10 mouse cellular contexts compared by ENCODE assay signal in genomic region chr1:193261897-193262548, GRCm38 (mm10). TPM values are rescaled to one million over a fixed set of nuclear protein-coding genes. Genes with fewer than 3 reads are reported as not detected.
DNase-seq lines count a peak whose midpoint lies in the region; ATAC-seq and TF ChIP-seq lines count a peak whose summit lies in the region.
"Had no signal": no experiment of that assay in that cellular context is flagged by ENCODE, and none has a peak within 500 bp of the region (broad histone marks: within the 10 kb centered on the region; RNA-seq: fewer than 3 reads in every experiment).

No protein-coding gene starts in this region.

- H3K4me3 ChIP-seq in spleen, adult 2 months (ENCODE audit: extremely low read depth, insufficient read depth, insufficient read length) = no peak overlapping the region
- H3K4me3 ChIP-seq in kidney, embryonic 15.5 days (replicated peaks) = no peak overlapping the region
- H3K4me3 ChIP-seq: limb, embryonic 12.5 days had no signal

- WGBS in spleen, adult 2 months = 61% methylated on average over 7 of the region's 7 CpGs
- 63% methylated on average over 7 of the region's 7 CpGs for WGBS in kidney, embryonic 15.5 days

- H3K27me3 ChIP-seq in spleen, adult 2 months (ENCODE audit: control insufficient read depth, insufficient read depth, low read length) = no peaks in the 10 kb centered on the region
- H3K27me3 ChIP-seq in kidney, embryonic 15.5 days = no peaks in the 10 kb centered on the region
- H3K27me3 ChIP-seq: limb, embryonic 12.5 days had no signal

- no peaks in the 10 kb centered on the region for H3K9me3 ChIP-seq in kidney, embryonic 15.5 days (replicated peaks)
- H3K9me3 ChIP-seq: limb, embryonic 12.5 days had no signal

- peaks cover 5% of the 10 kb centered on the region; the same call in 1 of the 2 replicates for H3K4me1 ChIP-seq in spleen, adult 2 months (ENCODE audit: control insufficient read depth, insufficient read depth, insufficient read length)
- 0 out of 2 replicates have a peak, but pooled peaks cover 10% of the 10 kb centered on the region for H3K4me1 ChIP-seq in kidney, embryonic 15.5 days

- no peak overlapping the region for H3K9ac ChIP-seq in kidney, embryonic 15.5 days
- H3K9ac ChIP-seq: limb, embryonic 12.5 days had no signal

- ATAC-seq in kidney, embryonic 15.5 days (replicated peaks; ENCODE audit: low FRiP score) = peak; percentile 58; the same call in 1 of the 2 replicates

- TF ChIP-seq CTCF in spleen, adult 2 months (IDR thresholded peaks at IDR 0.05; ENCODE audit: extremely low read depth, insufficient read depth, insufficient read length, insufficient replicate concordance) = no peak

- no peak overlapping the region for H3K4me2 ChIP-seq in kidney, embryonic 15.5 days
- H3K4me2 ChIP-seq: limb, embryonic 12.5 days had no signal

- DNase-seq in adrenal gland, postnatal 10 days = peak; percentile 35
- no peak for DNase-seq in adrenal gland, adult 8-10 months
- no peak for DNase-seq in spleen, adult 2 months (ENCODE audit: low read depth in 1 of 2, low spot score in 2 of 2)
- DNase-seq in spleen, adult 12 weeks (ENCODE audit: low spot score) = no peak
- DNase-seq in skeletal muscle tissue, adult 2 months (ENCODE audit: low read depth, low spot score) = peak; percentile 73
- no peak for DNase-seq in embryo, embryonic 11 days
- DNase-seq in MN1 (ENCODE audit: low spot score) = no peak
- DNase-seq: midbrain, embryonic 14.5 days had no signal

- TF ChIP-seq POLR2A in spleen, adult 2 months (IDR thresholded peaks at IDR 0.05; ENCODE audit: low read depth, low read length) = no peak

- peak overlapping the region; percentile 40 for H3K27ac ChIP-seq in spleen, adult 2 months (ENCODE audit: insufficient read depth, low read length)
- peak overlapping the region; percentile 77 for H3K27ac ChIP-seq in kidney, embryonic 15.5 days
- H3K27ac ChIP-seq: limb, embryonic 12.5 days had no signal

- no peaks in the 10 kb centered on the region for H3K36me3 ChIP-seq in spleen, adult 2 months (ENCODE audit: control insufficient read depth, insufficient read depth, low read length)
- no peaks in the 10 kb centered on the region for H3K36me3 ChIP-seq in kidney, embryonic 15.5 days
- H3K36me3 ChIP-seq: limb, embryonic 12.5 days had no signal

RNA-seq across cellular contexts. Expression of gene Hsd11b1, which starts 1.9 kb away (rescaled TPM):
- 100 to 1,000 TPM in 1 of 2 experiments, 10 to 100 TPM in 1; 47.9 to 110 TPM for total RNA-seq in adrenal gland, postnatal 10 days (2021)
- 10 to 100 TPM; 58.1 to 94.0 (median 71.6) TPM for total RNA-seq in adrenal gland, adult 8-10 months (2022)
- 32.9 and 33.5 TPM in 2 replicates for polyA plus RNA-seq in spleen, adult 2 months (2012; rRNA removed)
- 1.5 TPM in 2 replicates for polyA plus RNA-seq in kidney, embryonic 15.5 days (2015; fragmentation: Nextera tagmentation; extraction: Ambion mirVana)

RNA-seq across cellular contexts. Expression of gene G0s2, which starts 11.0 kb away (rescaled TPM):
- 100 to 1,000 TPM; 138 to 255 TPM for total RNA-seq in adrenal gland, postnatal 10 days (2021)
- total RNA-seq in adrenal gland, adult 8-10 months (2022) = 10 to 100 TPM; 48.8 to 85.1 (median 74.4) TPM
- 60.8 and 66.5 TPM in 2 replicates for polyA plus RNA-seq in spleen, adult 2 months (2012; rRNA removed)
- polyA plus RNA-seq in kidney, embryonic 15.5 days (2015; fragmentation: Nextera tagmentation; extraction: Ambion mirVana) = 28.6 and 37.1 TPM in 2 replicates

RNA-seq across cellular contexts. Expression of gene Lamb3, which starts 54.5 kb away (rescaled TPM):
- 1 to 10 TPM; 2.1 to 3.2 TPM for total RNA-seq in adrenal gland, postnatal 10 days (2021)
- total RNA-seq in adrenal gland, adult 8-10 months (2022) = 1 to 10 TPM; 1.2 to 2.7 (median 1.5) TPM
- 3.4 and 4.6 TPM in 2 replicates for polyA plus RNA-seq in spleen, adult 2 months (2012; rRNA removed)
- 1.2 and 1.6 TPM in 2 replicates for polyA plus RNA-seq in kidney, embryonic 15.5 days (2015; fragmentation: Nextera tagmentation; extraction: Ambion mirVana)

Comparison
In these comparisons a context has a peak if more than half of its experiments do, and no peak if none do; other contexts are left out.
1. DNase-seq: peak in adrenal gland, postnatal 10 days (single experiment) and skeletal muscle tissue, adult 2 months (single experiment); none in adrenal gland, adult 8-10 months (single experiment), spleen, adult 2 months (0 of 2), spleen, adult 12 weeks (single experiment), embryo, embryonic 11 days (single experiment) and MN1 (single experiment).